Mouse (Mus musculus): ENCODE data around the gene Gucy1b1. TPM values are rescaled to one million over a fixed set of nuclear protein-coding genes. Genes with fewer than 3 reads are reported as not detected.

Gene Gucy1b1
- total and polyA plus RNA-seq, 2 experiments, result 3.0 to 6.7 TPM

DNA sequence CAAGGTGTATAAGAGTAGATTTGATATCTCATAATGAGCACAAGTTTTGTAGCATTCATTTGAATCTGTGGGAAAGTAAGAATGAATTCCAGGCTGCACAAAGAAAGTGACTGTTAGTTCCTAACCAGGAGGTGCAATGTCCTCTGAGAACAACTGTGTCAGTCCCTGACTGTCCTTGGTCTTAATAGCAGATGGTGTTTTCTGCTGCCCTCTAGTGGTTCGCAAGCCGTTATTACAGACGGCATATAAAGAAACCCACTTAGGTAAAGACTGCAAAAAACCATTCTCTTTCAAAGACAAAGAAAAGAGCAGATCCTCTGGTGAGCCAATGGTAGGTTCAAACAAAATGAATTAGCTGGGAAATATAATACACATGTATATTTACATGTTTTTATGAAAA, 45.3 kb downstream of the Gucy1b1 start:
- Histone ChIP-seq H3K4me3 (ENCODE audit: insufficient read depth, low read depth, low read length) (no peak overlapping the region), H3K27me3 (ENCODE audit: control insufficient read depth, insufficient read depth, low read length) (no peaks in the 10 kb centered on the region), H3K4me1 (ENCODE audit: control insufficient read depth, insufficient read depth, low read length) (peaks cover 11% of the 10 kb centered on the region), H3K27ac (replicated peaks; ENCODE audit: insufficient read depth, low read depth, low read length) (no peak overlapping the region), H3K36me3 (ENCODE audit: control insufficient read depth, insufficient read depth, low read length) (no peaks in the 10 kb centered on the region), H3K79me2 (ENCODE audit: control insufficient read depth, insufficient read depth, low read length) (no peaks in the 10 kb centered on the region), H3K9ac (ENCODE audit: low read depth, low read length) (no peak overlapping the region)
- 0% methylated on average over 3 of the region's 3 CpGs for WGBS
- DNase-seq (ENCODE audit: extremely low read depth, low read depth, low spot score), result peak; percentile 84
- TF ChIP-seq CTCF (IDR thresholded peaks at IDR 0.05; ENCODE audit: low read depth, low read length), result peak; percentile 62
- TF ChIP-seq POLR2A (IDR thresholded peaks at IDR 0.05; ENCODE audit: extremely low read depth, insufficient read depth, low read length), result no peak

- no peak for TF ChIP-seq POLR2A (IDR thresholded peaks at IDR 0.05; ENCODE audit: extremely low read depth, insufficient read depth, low read length)
- no peak for TF ChIP-seq CTCF (IDR thresholded peaks at IDR 0.05; ENCODE audit: low read depth, low read length)
- peak; percentile 80 for DNase-seq (ENCODE audit: extremely low read depth, low read depth, low spot score)
- H3K4me3 ChIP-seq (ENCODE audit: insufficient read depth, low read depth, low read length), result no peak overlapping the region
- H3K36me3 ChIP-seq (ENCODE audit: control insufficient read depth, insufficient read depth, low read length), result no peaks in the 10 kb centered on the region
- peaks cover 16% of the 10 kb centered on the region for H3K4me1 ChIP-seq (ENCODE audit: control insufficient read depth, insufficient read depth, low read length)
- H3K27ac ChIP-seq (replicated peaks; ENCODE audit: insufficient read depth, low read depth, low read length), result no peak overlapping the region
- H3K27me3 ChIP-seq (ENCODE audit: control insufficient read depth, insufficient read depth, low read length), result no peaks in the 10 kb centered on the region
- 37% methylated on average over 1 of the region's 1 CpGs for WGBS
- no peak overlapping the region for H3K9ac ChIP-seq (ENCODE audit: low read depth, low read length)
- no peaks in the 10 kb centered on the region for H3K79me2 ChIP-seq (ENCODE audit: control insufficient read depth, insufficient read depth, low read length)
Observed at GRCm38 (mm10) chr3:82027286-82027685, 47.2 kb downstream of the Gucy1b1 start.

GRCm38 (mm10) chr3:82023065-82023464, 51.4 kb downstream of the Gucy1b1 start:
- Histone ChIP-seq H3K27ac (replicated peaks; ENCODE audit: insufficient read depth, low read depth, low read length) (peak overlapping the region; percentile 98), H3K36me3 (ENCODE audit: control insufficient read depth, insufficient read depth, low read length) (no peaks in the 10 kb centered on the region), H3K4me3 (ENCODE audit: insufficient read depth, low read depth, low read length) (no peak overlapping the region), H3K79me2 (ENCODE audit: control insufficient read depth, insufficient read depth, low read length) (no peaks in the 10 kb centered on the region), H3K4me1 (ENCODE audit: control insufficient read depth, insufficient read depth, low read length) (peaks cover 16% of the 10 kb centered on the region), H3K9ac (ENCODE audit: low read depth, low read length) (peak overlapping the region; percentile 54; the same call in 1 of the 2 replicates), H3K27me3 (ENCODE audit: control insufficient read depth, insufficient read depth, low read length) (no peaks in the 10 kb centered on the region)
- 25% methylated on average over 3 of the region's 3 CpGs for WGBS
- TF ChIP-seq CTCF (IDR thresholded peaks at IDR 0.05; ENCODE audit: low read depth, low read length), result no peak
- TF ChIP-seq POLR2A (IDR thresholded peaks at IDR 0.05; ENCODE audit: extremely low read depth, insufficient read depth, low read length), result no peak
- peak; percentile 79 for DNase-seq (ENCODE audit: extremely low read depth, low read depth, low spot score)

DNA sequence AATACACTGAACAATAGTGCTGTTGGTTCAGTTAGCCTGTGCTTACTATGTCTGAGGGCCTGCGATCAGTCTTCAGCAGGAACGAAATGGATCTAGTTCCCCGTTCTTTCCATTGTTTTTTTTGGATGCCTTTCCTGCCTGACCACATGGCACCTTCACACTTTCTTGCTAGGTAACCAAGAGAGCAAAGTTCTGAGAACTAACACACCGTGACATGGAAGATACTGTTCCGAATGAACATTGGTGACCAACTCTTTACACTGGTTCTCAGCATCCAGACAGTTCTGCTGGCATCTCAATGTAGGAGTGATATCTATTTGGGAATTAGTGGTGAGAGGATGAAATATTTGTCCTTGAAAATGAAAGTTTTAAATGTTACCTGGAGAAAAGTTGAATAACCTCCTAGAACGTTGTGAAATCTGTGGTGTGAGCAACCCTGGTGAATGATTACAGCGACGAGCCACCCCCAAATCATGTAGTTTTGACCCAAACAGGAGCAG, 52.0 kb downstream of the Gucy1b1 start:
- peaks cover 16% of the 10 kb centered on the region for H3K4me1 ChIP-seq (ENCODE audit: control insufficient read depth, insufficient read depth, low read length)
- H3K27ac ChIP-seq (replicated peaks; ENCODE audit: insufficient read depth, low read depth, low read length), result peak overlapping the region; percentile 98
- no peak overlapping the region for H3K9ac ChIP-seq (ENCODE audit: low read depth, low read length)
- H3K4me3 ChIP-seq (ENCODE audit: insufficient read depth, low read depth, low read length), result peak overlapping the region; percentile 3; the same call in 1 of the 2 replicates
- peak; percentile 93 for DNase-seq (ENCODE audit: extremely low read depth, low read depth, low spot score)
- no peaks in the 10 kb centered on the region for H3K79me2 ChIP-seq (ENCODE audit: control insufficient read depth, insufficient read depth, low read length)
- no peaks in the 10 kb centered on the region for H3K36me3 ChIP-seq (ENCODE audit: control insufficient read depth, insufficient read depth, low read length)
- TF ChIP-seq CTCF (IDR thresholded peaks at IDR 0.05; ENCODE audit: low read depth, low read length) (no peak), POLR2A (IDR thresholded peaks at IDR 0.05; ENCODE audit: extremely low read depth, insufficient read depth, low read length) (no peak)
- H3K27me3 ChIP-seq (ENCODE audit: control insufficient read depth, insufficient read depth, low read length), result no peaks in the 10 kb centered on the region
- WGBS, result 25% methylated on average over 8 of the region's 8 CpGs

- WGBS, result 81% methylated on average over 7 of the region's 7 CpGs
Observed at GRCm38 (mm10) chr3:82014148-82014703, 60.3 kb downstream of the Gucy1b1 start.

GRCm38 (mm10) chr3:82007002-82007401, 67.5 kb downstream of the Gucy1b1 start:
- 85% methylated on average over 1 of the region's 1 CpGs for WGBS
- H3K4me3 ChIP-seq (ENCODE audit: insufficient read depth, low read depth, low read length), result no peak overlapping the region
- peaks cover 7% of the 10 kb centered on the region; the same call in 1 of the 2 replicates for H3K4me1 ChIP-seq (ENCODE audit: control insufficient read depth, insufficient read depth, low read length)
- H3K27me3 ChIP-seq (ENCODE audit: control insufficient read depth, insufficient read depth, low read length), result no peaks in the 10 kb centered on the region
- H3K79me2 ChIP-seq (ENCODE audit: control insufficient read depth, insufficient read depth, low read length), result no peaks in the 10 kb centered on the region
- H3K27ac ChIP-seq (replicated peaks; ENCODE audit: insufficient read depth, low read depth, low read length), result no peak overlapping the region
- TF ChIP-seq CTCF (IDR thresholded peaks at IDR 0.05; ENCODE audit: low read depth, low read length) (no peak), POLR2A (IDR thresholded peaks at IDR 0.05; ENCODE audit: extremely low read depth, insufficient read depth, low read length) (no peak)
- H3K9ac ChIP-seq (ENCODE audit: low read depth, low read length), result no peak overlapping the region
- no peak for DNase-seq (ENCODE audit: extremely low read depth, low read depth, low spot score)
- H3K36me3 ChIP-seq (ENCODE audit: control insufficient read depth, insufficient read depth, low read length), result no peaks in the 10 kb centered on the region

More at GRCm38 (mm10) chr3:82014148-82014703, 60.3 kb downstream of the Gucy1b1 start:
- H3K36me3 ChIP-seq (ENCODE audit: control insufficient read depth, insufficient read depth, low read length), result no peaks in the 10 kb centered on the region
- H3K79me2 ChIP-seq (ENCODE audit: control insufficient read depth, insufficient read depth, low read length), result no peaks in the 10 kb centered on the region
- H3K9ac ChIP-seq (ENCODE audit: low read depth, low read length), result no peak overlapping the region
- no peaks in the 10 kb centered on the region for H3K27me3 ChIP-seq (ENCODE audit: control insufficient read depth, insufficient read depth, low read length)
- H3K4me1 ChIP-seq (ENCODE audit: control insufficient read depth, insufficient read depth, low read length), result no peaks in the 10 kb centered on the region
- H3K4me3 ChIP-seq (ENCODE audit: insufficient read depth, low read depth, low read length), result no peak overlapping the region
- H3K27ac ChIP-seq (replicated peaks; ENCODE audit: insufficient read depth, low read depth, low read length), result no peak overlapping the region
- no peak for DNase-seq (ENCODE audit: extremely low read depth, low read depth, low spot score)
- TF ChIP-seq POLR2A (IDR thresholded peaks at IDR 0.05; ENCODE audit: extremely low read depth, insufficient read depth, low read length) (no peak), CTCF (IDR thresholded peaks at IDR 0.05; ENCODE audit: low read depth, low read length) (no peak)
